Mouse (Mus musculus) hindbrain, embryonic 11.5 days (tissue): ENCODE measurements around the gene Nav1. TPM values are rescaled to one million over a fixed set of nuclear protein-coding genes. Genes with fewer than 3 reads are reported as not detected.

Experiments used
- ATAC-seq: fragments of 200-750 bp; cut with Nextera tagmentation; 2 replicates; pipeline ENCODE4 v1.8.0; 2017; ENCODE audit warnings: mild to moderate bottlenecking, moderate TSS enrichment, moderate library complexity; ENCODE audit not compliant: low FRiP score
- DNase-seq: peaks from one replicate; pipeline ENCODE4 v3.0.0-alpha.2; 2015; ENCODE audit warnings: low spot score
- H3K27ac ChIP-seq: fragments of 300-500 bp; sonication (generic); 2 replicates; pipeline ENCODE4 v1.5.1; 2014; ENCODE audit warnings: mild to moderate bottlenecking, low read depth, low read length
- H3K27me3 ChIP-seq: fragments of 300-500 bp; sonication (generic); 2 replicates; pipeline ENCODE4 v1.6.1; 2014; ENCODE audit warnings: mild to moderate bottlenecking, low read length, moderate library complexity, mixed read lengths; ENCODE audit not compliant: control insufficient read depth, insufficient read depth
- H3K36me3 ChIP-seq: fragments of 300-500 bp; sonication (generic); 2 replicates; pipeline ENCODE4 v1.6.1; 2014; ENCODE audit warnings: mild to moderate bottlenecking, low read length, moderate library complexity, mixed read lengths; ENCODE audit not compliant: control insufficient read depth, insufficient read depth
- H3K4me1 ChIP-seq: fragments of 300-500 bp; sonication (generic); replicated peaks from 2 replicates; pipeline ENCODE4 v1.6.1; 2014; ENCODE audit warnings: low read length, mixed read lengths; ENCODE audit not compliant: control insufficient read depth, insufficient read depth
- H3K4me2 ChIP-seq: fragments of 300-500 bp; sonication (generic); replicated peaks from 2 replicates; pipeline ENCODE4 v1.6.1; 2014; ENCODE audit warnings: mild to moderate bottlenecking, low read depth, low read length
- H3K4me3 ChIP-seq: fragments of 300-500 bp; sonication (generic); 2 replicates; pipeline ENCODE4 v1.5.1; 2014; ENCODE audit warnings: low read depth, low read length
- H3K9ac ChIP-seq: fragments of 300-500 bp; sonication (generic); 2 replicates; pipeline ENCODE4 v1.6.1; 2014; ENCODE audit warnings: low read depth, low read length
- H3K9me3 ChIP-seq: fragments of 300-500 bp; sonication (generic); 2 replicates; pipeline ENCODE4 v1.6.1; 2016; ENCODE audit warnings: low read length; ENCODE audit not compliant: control insufficient read depth
- WGBS: fragments of 180-500 bp; shearing (Covaris S2); extraction: QIAGEN DNeasy Blood & Tissue Kit; methylation state at CpG from one replicate; pipeline ENCODE4 v1.1.7; 2014; 5-methylcytosine and 5-hydroxymethylcytosine counted together
- polyA plus RNA-seq: library from polyadenylated mRNA; unstranded; fragments of >200 nt; fragmentation: Nextera tagmentation; extraction: Ambion mirVana; gene quantifications from 2 replicates; pipeline ENCODE4 v1.2.1, GENCODE M21; 2014

The Nav1 gene
- polyA plus RNA-seq, 1 experiment from 2014 or later, result 21.0 TPM

- no peaks in the 10 kb centered on the region for H3K9me3 ChIP-seq
- no peaks in the 10 kb centered on the region for H3K27me3 ChIP-seq
- no peak overlapping the region for H3K27ac ChIP-seq
- no peak overlapping the region for H3K4me2 ChIP-seq
- H3K4me3 ChIP-seq, result no peak overlapping the region
- DNase-seq (no peak), ATAC-seq (no peak)
- 92% methylated on average over 3 of the region's 3 CpGs for WGBS
- H3K4me1 ChIP-seq, result no peaks in the 10 kb centered on the region
- 0 out of 2 replicates have a peak, but pooled peaks cover 4% of the 10 kb centered on the region for H3K36me3 ChIP-seq
- no peak overlapping the region for H3K9ac ChIP-seq
These were observed 165.2 kb downstream of the Nav1 start for GRCm38 (mm10) chr1:135441861-135442260.

- H3K27me3 ChIP-seq, result no peaks in the 10 kb centered on the region
- no peaks in the 10 kb centered on the region for H3K4me1 ChIP-seq
- no peak for DNase-seq
- H3K9ac ChIP-seq, result no peak overlapping the region
- H3K27ac ChIP-seq, result no peak overlapping the region
- no peak for ATAC-seq
- no peaks in the 10 kb centered on the region for H3K9me3 ChIP-seq
- WGBS, result 89% methylated on average over 6 of the region's 6 CpGs
- 0 out of 2 replicates have a peak, but pooled peaks cover 4% of the 10 kb centered on the region for H3K36me3 ChIP-seq
- no peak overlapping the region for H3K4me3 ChIP-seq
- no peak overlapping the region for H3K4me2 ChIP-seq
These were observed 166.1 kb downstream of the Nav1 start for GRCm38 (mm10) chr1:135440986-135441385.

GRCm38 (mm10) chr1:135438801-135439200, 168.3 kb downstream of the Nav1 start:
- no peak for ATAC-seq
- H3K4me3 ChIP-seq, result no peak overlapping the region
- DNase-seq, result no peak
- WGBS, result 88% methylated on average over 6 of the region's 6 CpGs
- H3K36me3 ChIP-seq, result 0 out of 2 replicates have a peak, but pooled peaks cover 4% of the 10 kb centered on the region
- H3K9me3 ChIP-seq, result no peaks in the 10 kb centered on the region
- no peak overlapping the region for H3K27ac ChIP-seq
- H3K27me3 ChIP-seq, result no peaks in the 10 kb centered on the region
- H3K9ac ChIP-seq, result no peak overlapping the region
- H3K4me2 ChIP-seq, result no peak overlapping the region
- H3K4me1 ChIP-seq, result no peaks in the 10 kb centered on the region

GRCm38 (mm10) chr1:135435823-135436222, 171.3 kb downstream of the Nav1 start:
- H3K36me3 ChIP-seq, result no peaks in the 10 kb centered on the region
- no peak overlapping the region for H3K9ac ChIP-seq
- ATAC-seq, result no peak
- no peak for DNase-seq
- H3K27me3 ChIP-seq, result no peaks in the 10 kb centered on the region
- WGBS, result 43% methylated on average over 2 of the region's 2 CpGs
- no peaks in the 10 kb centered on the region for H3K9me3 ChIP-seq
- H3K4me1 ChIP-seq, result no peaks in the 10 kb centered on the region
- no peak overlapping the region for H3K4me2 ChIP-seq
- no peak overlapping the region for H3K4me3 ChIP-seq
- H3K27ac ChIP-seq, result no peak overlapping the region

- no peak for DNase-seq
- WGBS, result 3% methylated on average over 14 of the region's 14 CpGs
- H3K27ac ChIP-seq, result peak overlapping the region; percentile 89
- peak; percentile 77 for ATAC-seq
- peaks cover 3% of the 10 kb centered on the region; the same call in 1 of the 2 replicates for H3K4me1 ChIP-seq
- no peaks in the 10 kb centered on the region for H3K36me3 ChIP-seq
- no peaks in the 10 kb centered on the region for H3K9me3 ChIP-seq
- no peaks in the 10 kb centered on the region for H3K27me3 ChIP-seq
- H3K4me3 ChIP-seq, result peak overlapping the region; percentile 93
- peak overlapping the region; percentile 50 for H3K4me2 ChIP-seq
- H3K9ac ChIP-seq, result peak overlapping the region; percentile 95
These were observed 176.5 kb downstream of the Nav1 start for GRCm38 (mm10) chr1:135430669-135431017.

GRCm38 (mm10) chr1:135429901-135430668, 177.0 kb downstream of the Nav1 start, which contains the start of gene Ipo9:
Gene Ipo9, minus strand, starts transcription at chr1:135430499.
- peak; percentile 96 for ATAC-seq
- no peaks in the 10 kb centered on the region for H3K9me3 ChIP-seq
- no peaks in the 10 kb centered on the region for H3K27me3 ChIP-seq
- peak; percentile 95 for DNase-seq
- no peaks in the 10 kb centered on the region for H3K36me3 ChIP-seq
- H3K27ac ChIP-seq, result peak within 1 kb of the TSS; percentile 89
- H3K4me3 ChIP-seq, result peak within 1 kb of the TSS; percentile 93
- peaks cover 3% of the 10 kb centered on the region; the same call in 1 of the 2 replicates for H3K4me1 ChIP-seq
- WGBS, result under 1% methylated on average over 60 of the region's 65 CpGs
- H3K4me2 ChIP-seq, result peak within 1 kb of the TSS; percentile 50
- peak within 1 kb of the TSS; percentile 95 for H3K9ac ChIP-seq

- H3K4me3 ChIP-seq, result no peak overlapping the region
- ATAC-seq, result no peak
These were observed 179.7 kb downstream of the Nav1 start for GRCm38 (mm10) chr1:135427390-135427789.

GRCm38 (mm10) chr1:135426645-135427044, 180.4 kb downstream of the Nav1 start:
- H3K4me1 ChIP-seq, result peaks cover 3% of the 10 kb centered on the region; the same call in 1 of the 2 replicates
- 94% methylated on average over 10 of the region's 10 CpGs for WGBS
- DNase-seq (no peak), ATAC-seq (no peak)
- no peak overlapping the region for H3K4me3 ChIP-seq
- H3K4me2 ChIP-seq, result no peak overlapping the region
- no peaks in the 10 kb centered on the region for H3K36me3 ChIP-seq
- H3K27me3 ChIP-seq, result no peaks in the 10 kb centered on the region
- H3K9me3 ChIP-seq, result no peaks in the 10 kb centered on the region
- H3K27ac ChIP-seq, result no peak overlapping the region
- H3K9ac ChIP-seq, result no peak overlapping the region

More at GRCm38 (mm10) chr1:135427390-135427789, 179.7 kb downstream of the Nav1 start:
- H3K27me3 ChIP-seq, result no peaks in the 10 kb centered on the region
- H3K4me1 ChIP-seq, result peaks cover 3% of the 10 kb centered on the region; the same call in 1 of the 2 replicates
- DNase-seq, result no peak
- H3K36me3 ChIP-seq, result no peaks in the 10 kb centered on the region
- no peaks in the 10 kb centered on the region for H3K9me3 ChIP-seq
- no peak overlapping the region for H3K27ac ChIP-seq
- 93% methylated on average over 6 of the region's 6 CpGs for WGBS
- H3K9ac ChIP-seq, result no peak overlapping the region
- no peak overlapping the region for H3K4me2 ChIP-seq

- no peaks in the 10 kb centered on the region for H3K4me1 ChIP-seq
- DNase-seq (no peak), ATAC-seq (no peak)
- 91% methylated on average over 6 of the region's 6 CpGs for WGBS
- no peaks in the 10 kb centered on the region for H3K9me3 ChIP-seq
- H3K36me3 ChIP-seq, result peaks cover 8% of the 10 kb centered on the region
- H3K4me2 ChIP-seq, result no peak overlapping the region
- H3K9ac ChIP-seq, result no peak overlapping the region
- no peak overlapping the region for H3K4me3 ChIP-seq
- no peak overlapping the region for H3K27ac ChIP-seq
- H3K27me3 ChIP-seq, result no peaks in the 10 kb centered on the region
These were observed 184.3 kb downstream of the Nav1 start for GRCm38 (mm10) chr1:135422772-135423171.
